ENCODE assay signal across 7 mouse cellular contexts in genomic region chr9:3404372-3404771, GRCm38 (mm10). TPM values are rescaled to one million over a fixed set of nuclear protein-coding genes. Genes with fewer than 3 reads are reported as not detected.
DNase-seq lines count a peak whose midpoint lies in the region; ATAC-seq and TF ChIP-seq lines count a peak whose summit lies in the region.

No protein-coding gene starts in this region.

- under 1% methylated on average over 13 of the region's 13 CpGs for WGBS in bone marrow, adult 2 months
- WGBS in hindbrain, embryonic 11.5 days = 3% methylated on average over 13 of the region's 13 CpGs
- 1% methylated on average over 13 of the region's 13 CpGs for WGBS in stomach, embryonic 14.5 days

- no peak; a peak in 1 of 4 replicates for TF ChIP-seq EP300 in MEL (IDR thresholded peaks at IDR 0.05; ENCODE audit: low read depth in 1 of 2, low read length in 2 of 2)

- peak overlapping the region; percentile 93 for H3K27ac ChIP-seq in MEL (ENCODE audit: control insufficient read depth, low read depth, low read length)
- no peak overlapping the region for H3K27ac ChIP-seq in bone marrow, adult 2 months (ENCODE audit: control insufficient read depth, insufficient read depth, low read depth, low read length, poor library complexity)
- peak overlapping the region; percentile 83 for H3K27ac ChIP-seq in embryonic fibroblast, embryonic 13.5 days (ENCODE audit: insufficient read depth, low read length)
- H3K27ac ChIP-seq in hindbrain, embryonic 11.5 days (ENCODE audit: low read depth, low read length) = no peak overlapping the region
- peak overlapping the region; percentile 55 for H3K27ac ChIP-seq in stomach, embryonic 14.5 days (ENCODE audit: low read length)

- H3K9me3 ChIP-seq in MEL (replicated peaks; ENCODE audit: insufficient read depth, low read length) = no peaks in the 10 kb centered on the region
- H3K9me3 ChIP-seq in hindbrain, embryonic 11.5 days (ENCODE audit: control insufficient read depth, low read length) = no peaks in the 10 kb centered on the region
- H3K9me3 ChIP-seq in stomach, embryonic 14.5 days (ENCODE audit: control insufficient read depth, low read depth, low read length) = no peaks in the 10 kb centered on the region

- no peaks in the 10 kb centered on the region for H3K27me3 ChIP-seq in MEL (ENCODE audit: control insufficient read depth in 1 of 2, insufficient read depth in 2 of 2, low read length in 2 of 2)
- no peaks in the 10 kb centered on the region for H3K27me3 ChIP-seq in hindbrain, embryonic 11.5 days (ENCODE audit: control insufficient read depth, insufficient read depth, low read length)
- no peaks in the 10 kb centered on the region for H3K27me3 ChIP-seq in stomach, embryonic 14.5 days (ENCODE audit: control insufficient read depth, insufficient read depth, low read length)

- ATAC-seq in hindbrain, embryonic 11.5 days (ENCODE audit: low FRiP score) = peak; percentile 12; the same call in 1 of the 2 replicates
- ATAC-seq in megakaryocyte progenitor cell, adult 5-6 weeks (replicated peaks; ENCODE audit: poor library complexity) = peak; percentile 37
- ATAC-seq in stomach, embryonic 14.5 days (ENCODE audit: insufficient number of reproducible peaks, insufficient read depth, low FRiP score, low read depth) = peak; percentile 24; the same call in 1 of the 2 replicates

- peaks cover 7 to 11% of the 10 kb centered on the region in 2 experiments; a peak in 2 of 4 replicates for H3K4me1 ChIP-seq in MEL (ENCODE audit: control insufficient read depth in 1 of 2, insufficient read depth in 2 of 2, low read length in 2 of 2)
- no peaks in the 10 kb centered on the region for H3K4me1 ChIP-seq in bone marrow, adult 2 months (ENCODE audit: control insufficient read depth, insufficient read depth, low read length)
- no peaks in the 10 kb centered on the region for H3K4me1 ChIP-seq in embryonic fibroblast, embryonic 13.5 days (ENCODE audit: control insufficient read depth, insufficient read depth, low read length)
- no peaks in the 10 kb centered on the region for H3K4me1 ChIP-seq in hindbrain, embryonic 11.5 days (replicated peaks; ENCODE audit: control insufficient read depth, insufficient read depth, low read length)
- H3K4me1 ChIP-seq in stomach, embryonic 14.5 days (ENCODE audit: control insufficient read depth, insufficient read depth, low read length) = no peaks in the 10 kb centered on the region

- peak; percentile 87 for DNase-seq in MEL (ENCODE audit: low read depth, low spot score)
- peak; percentile 35 for DNase-seq in hindbrain, embryonic 11.5 days (ENCODE audit: low spot score)
- peak; percentile 7 for DNase-seq in left cerebral cortex, adult 11 months (ENCODE audit: low spot score)

- H3K4me3 ChIP-seq in MEL (ENCODE audit: control insufficient read depth in 1 of 2, insufficient read depth in 1 of 2, low read depth in 2 of 2, low read length in 2 of 2) = peak overlapping the region; percentile 77 to 87
- peak overlapping the region; percentile 73 for H3K4me3 ChIP-seq in bone marrow, adult 2 months (replicated peaks; ENCODE audit: control insufficient read depth, low read depth, low read length)
- H3K4me3 ChIP-seq in embryonic fibroblast, embryonic 13.5 days (ENCODE audit: insufficient read depth, low read length) = peak overlapping the region; percentile 94
- H3K4me3 ChIP-seq in hindbrain, embryonic 11.5 days (ENCODE audit: low read depth, low read length) = peak overlapping the region; percentile 52
- peak overlapping the region; percentile 79 for H3K4me3 ChIP-seq in stomach, embryonic 14.5 days (ENCODE audit: low read depth, low read length)

- H3K36me3 ChIP-seq in MEL (ENCODE audit: control insufficient read depth in 1 of 2, insufficient read depth in 2 of 2, low read length in 2 of 2) = peaks cover 1 to 16% of the 10 kb centered on the region in 2 experiments; a peak in 2 of 4 replicates
- H3K36me3 ChIP-seq in hindbrain, embryonic 11.5 days (ENCODE audit: control insufficient read depth, insufficient read depth, low read length) = no peaks in the 10 kb centered on the region
- no peaks in the 10 kb centered on the region for H3K36me3 ChIP-seq in stomach, embryonic 14.5 days (ENCODE audit: control insufficient read depth, insufficient read depth, low read length)

- H3K4me2 ChIP-seq in hindbrain, embryonic 11.5 days (replicated peaks; ENCODE audit: low read depth, low read length) = peak overlapping the region; percentile 19
- H3K4me2 ChIP-seq in stomach, embryonic 14.5 days (replicated peaks; ENCODE audit: low read depth, low read length) = peak overlapping the region; percentile 55

- TF ChIP-seq RAD21 in MEL (IDR thresholded peaks at IDR 0.05; ENCODE audit: low read depth, low read length) = no peak

- TF ChIP-seq POLR2A in MEL (IDR thresholded peaks at IDR 0.05; ENCODE audit: control insufficient read depth in 1 of 2, insufficient read depth in 1 of 2, low read depth in 1 of 2, low read length in 2 of 2, poor library complexity in 1 of 2) = no peak
- no peak for TF ChIP-seq POLR2A in bone marrow, adult 2 months (IDR thresholded peaks at IDR 0.05; ENCODE audit: borderline replicate concordance, control insufficient read depth, low read depth, low read length)
- TF ChIP-seq POLR2A in embryonic fibroblast, embryonic 13.5 days (IDR thresholded peaks at IDR 0.05; ENCODE audit: low read depth, low read length) = no peak

- H3K9ac ChIP-seq in MEL (ENCODE audit: control insufficient read depth, low read depth, low read length, poor library complexity, severe bottlenecking) = peak overlapping the region; percentile 83
- H3K9ac ChIP-seq in hindbrain, embryonic 11.5 days (ENCODE audit: low read depth, low read length) = peak overlapping the region; percentile 48
- peak overlapping the region; percentile 65 for H3K9ac ChIP-seq in stomach, embryonic 14.5 days (replicated peaks; ENCODE audit: low read depth, low read length)

- peaks cover 15% of the 10 kb centered on the region for H3K79me2 ChIP-seq in MEL (ENCODE audit: control insufficient read depth, insufficient read depth, low read length, poor library complexity)

- TF ChIP-seq CTCF in MEL (IDR thresholded peaks at IDR 0.05 in 2 of 3, conservative IDR thresholded peaks at IDR 0.05 in 1 of 3; ENCODE audit: control insufficient read depth in 1 of 3, insufficient read depth in 1 of 3, low read depth in 2 of 3, low read length in 3 of 3, poor library complexity in 1 of 3, severe bottlenecking in 1 of 3) = no peak
- TF ChIP-seq CTCF in bone marrow, adult 2 months (IDR thresholded peaks at IDR 0.05; ENCODE audit: control insufficient read depth, insufficient read depth, low read length) = no peak
- no peak for TF ChIP-seq CTCF in embryonic fibroblast, embryonic 13.5 days (IDR thresholded peaks at IDR 0.05; ENCODE audit: borderline replicate concordance, insufficient read depth, low read length)

TF ChIP-seq in MEL, 35 proteins besides CTCF, POLR2A, EP300 and RAD21:
- no peak for TF ChIP-seq MEF2A (IDR thresholded peaks at IDR 0.05; ENCODE audit: extremely low read depth, insufficient replicate concordance, low read depth, low read length, poor library complexity, severe bottlenecking)
- no peak for TF ChIP-seq MYC (IDR thresholded peaks at IDR 0.05; ENCODE audit: low read depth, low read length)
- TF ChIP-seq CHD1 (IDR thresholded peaks at IDR 0.05; ENCODE audit: low read depth, low read length) = peak; percentile 27; the same call in 1 of the 2 replicates
- TF ChIP-seq CHD2 (IDR thresholded peaks at IDR 0.05; ENCODE audit: low read length) = no peak
- no peak for TF ChIP-seq ZMIZ1 (IDR thresholded peaks at IDR 0.05; ENCODE audit: low read depth, low read length)
- no peak for TF ChIP-seq POLR2AphosphoS2 (IDR thresholded peaks at IDR 0.05; ENCODE audit: low read length)
- no peak for TF ChIP-seq GATA1 (IDR thresholded peaks at IDR 0.05; ENCODE audit: low read depth, low read length)
- no peak for TF ChIP-seq ZC3H11A (IDR thresholded peaks at IDR 0.05; ENCODE audit: low read depth, low read length)
- peak; percentile 20; the same call in 1 of the 2 replicates for TF ChIP-seq SMC3 (IDR thresholded peaks at IDR 0.05; ENCODE audit: low read depth, low read length)
- TF ChIP-seq UBTF (IDR thresholded peaks at IDR 0.05; ENCODE audit: borderline replicate concordance, insufficient read depth, low read depth, low read length) = no peak
- TF ChIP-seq MXI1 (IDR thresholded peaks at IDR 0.05; ENCODE audit: low read depth, low read length) = no peak; the same call in 1 of the 2 replicates
- no peak for TF ChIP-seq MYB (IDR thresholded peaks at IDR 0.05; ENCODE audit: low read depth, low read length)
- no peak for TF ChIP-seq ETS1 (IDR thresholded peaks at IDR 0.05; ENCODE audit: low read depth, low read length)
- no peak for TF ChIP-seq NRF1 (IDR thresholded peaks at IDR 0.05; ENCODE audit: insufficient read depth, low read depth, low read length, poor library complexity, severe bottlenecking)
- no peak for TF ChIP-seq NELFE (IDR thresholded peaks at IDR 0.05; ENCODE audit: low read depth, low read length)
- peak; percentile 75; the same call in 1 of the 2 replicates for TF ChIP-seq JUND (IDR thresholded peaks at IDR 0.05; ENCODE audit: low read depth, low read length)
- TF ChIP-seq TBP (IDR thresholded peaks at IDR 0.05; ENCODE audit: low read depth, low read length) = no peak
- peak; percentile 38; the same call in 1 of the 2 replicates for TF ChIP-seq MAX (IDR thresholded peaks at IDR 0.05; ENCODE audit: low read length)
- 0 out of 2 replicates have a peak, but pooled peaks have one; percentile 48 for TF ChIP-seq RCOR1 (IDR thresholded peaks at IDR 0.05; ENCODE audit: low read depth, low read length)
TF ChIP-seq in MEL: peak in this region for 5.

RNA-seq across cellular contexts. Expression of gene Cwf19l2, which starts 1.0 kb away (rescaled TPM):
- 18.8 and 21.1 TPM in 2 replicates for total RNA-seq in MEL (2012; rRNA removed)
- 10 to 100 TPM in 1 of 2 experiments, not detected in 1; 17.4 TPM for polyA plus RNA-seq in MEL (2012; ENCODE audit: insufficient read depth in 1 of 2, insufficient read length in 2 of 2, low read depth in 1 of 2, low replicate concordance in 2 of 2, missing spikeins in 1 of 2)
- 3.1 and 10.1 TPM in 2 replicates for polyA plus RNA-seq in bone marrow, adult 2 months (2011; ENCODE audit: insufficient read depth, insufficient read length, low replicate concordance, missing spikeins)
- polyA plus RNA-seq in embryonic fibroblast, embryonic 13.5 days (2011; ENCODE audit: insufficient read length, low read depth, missing spikeins) = 17.1 and 18.8 TPM in 2 replicates
- 13.1 and 21.0 TPM in 2 replicates for polyA plus RNA-seq in hindbrain, embryonic 11.5 days (2014; fragmentation: Nextera tagmentation; extraction: Ambion mirVana)
- total RNA-seq in megakaryocyte progenitor cell, adult 5-6 weeks (2015) = 20.3 and 24.2 TPM in 2 replicates
- total RNA-seq in megakaryocyte progenitor cell, adult 5-6 weeks (2017) = 29.5 and 49.5 TPM in 2 replicates
- 21.6 and 24.3 TPM in 2 replicates for polyA plus RNA-seq in stomach, embryonic 14.5 days (2014; fragmentation: Nextera tagmentation; extraction: Ambion mirVana)

Comparison
In these comparisons a context has a peak if more than half of its experiments do, and no peak if none do; other contexts are left out.
1. DNase-seq: peak in every context shown above with its lines; median percentile 87 in MEL; 35 in hindbrain, embryonic 11.5 days; 7 in left cerebral cortex, adult 11 months.
2. H3K27ac ChIP-seq: peak in MEL (single experiment), embryonic fibroblast, embryonic 13.5 days (single experiment) and stomach, embryonic 14.5 days (single experiment); none in bone marrow, adult 2 months (single experiment) and hindbrain, embryonic 11.5 days (single experiment).
3. Peak in every context shown above with its lines, with median percentiles within 50 percentile points of each other: H3K4me3 ChIP-seq, H3K9ac ChIP-seq and ATAC-seq.